Mouse (Mus musculus) thymus, adult 2 months (tissue): Measurements from ENCODE around the gene Tymp.

Source experiments
- CTCF ChIP-seq: fragments of 200-500 bp; IDR thresholded peaks from 2 replicates; pipeline ENCODE4 v1.5.1; 2012; ENCODE audit warnings: mild to moderate bottlenecking, control low read depth, low read length, moderate library complexity, borderline replicate concordance; ENCODE audit not compliant: control insufficient read depth, poor library complexity, insufficient read depth; ENCODE audit errors: extremely low read depth
- POLR2A ChIP-seq: fragments of 200-500 bp; IDR thresholded peaks from 2 replicates; pipeline ENCODE4 v1.6.1; 2012; ENCODE audit warnings: mild to moderate bottlenecking, low read length, control low read depth, moderate library complexity; ENCODE audit not compliant: control insufficient read depth, poor library complexity, insufficient read depth; ENCODE audit errors: extremely low read depth

- no peak for TF ChIP-seq CTCF
- no peak for TF ChIP-seq POLR2A
These were observed 41.9 kb downstream of the Tymp start for GRCm38 (mm10) chr15:89334774-89335537.
